Mouse (Mus musculus) embryonic fibroblast, embryonic 13.5 days (primary cell): ENCODE measurements around the gene Zfhx3.

Experiments
- CTCF ChIP-seq: IDR thresholded peaks from 2 replicates; pipeline ENCODE4 v1.5.1; 2011; ENCODE audit warnings: mild to moderate bottlenecking, control low read depth, low read length, moderate library complexity, borderline replicate concordance; ENCODE audit not compliant: insufficient read depth
- POLR2A ChIP-seq: IDR thresholded peaks from 2 replicates; pipeline ENCODE4 v1.6.1; 2011; ENCODE audit warnings: low read depth, mild to moderate bottlenecking, control low read depth, low read length, moderate library complexity

DNA sequence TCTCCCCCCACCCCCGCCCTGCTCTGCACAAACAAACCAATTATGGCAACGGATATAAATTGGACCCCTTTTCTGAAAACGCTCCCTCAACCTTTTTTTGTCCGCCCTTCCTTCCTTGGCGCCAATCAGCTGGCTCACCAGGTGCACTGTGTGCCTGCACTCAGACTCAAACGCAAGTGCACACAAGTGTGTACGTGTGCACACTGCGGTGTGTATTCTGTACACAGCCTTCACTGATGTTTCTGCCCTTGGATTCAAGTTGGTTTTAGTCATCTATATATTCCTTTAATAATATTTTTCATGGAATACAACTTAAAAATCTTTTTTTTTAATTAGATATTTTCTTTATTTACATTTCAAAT is 445.4 kb downstream of the Zfhx3 start:
- TF ChIP-seq POLR2A, result no peak
- TF ChIP-seq CTCF, result no peak
